ENCODE assay signal across 28 mouse cellular contexts in genomic region chr2:54099939-54100338, GRCm38 (mm10). TPM values are rescaled to one million over a fixed set of nuclear protein-coding genes. Genes with fewer than 3 reads are reported as not detected.
DNase-seq lines count a peak whose midpoint lies in the region; ATAC-seq and TF ChIP-seq lines count a peak whose summit lies in the region.
"Had no signal": no experiment of that assay in that cellular context is flagged by ENCODE, and none has a peak within 500 bp of the region (broad histone marks: within the 10 kb centered on the region; RNA-seq: fewer than 3 reads in every experiment).

No protein-coding gene starts in this region.

- H3K27ac ChIP-seq in embryonic facial prominence, embryonic 11.5 days (replicated peaks; ENCODE audit: low read depth, low read length), result no peak overlapping the region
- no peak overlapping the region for H3K27ac ChIP-seq in embryonic facial prominence, embryonic 10.5 days (replicated peaks)
- H3K27ac ChIP-seq in kidney, postnatal 0 days, result no peak overlapping the region
- H3K27ac ChIP-seq: embryonic facial prominence, embryonic 12.5 days; forebrain, embryonic 15.5 days; heart, embryonic 13.5 days; limb, embryonic 10.5 days; liver, embryonic 15.5 days; macrophage had no signal

- peak; percentile 36; the same call in 1 of the 2 replicates for TF ChIP-seq CTCF in kidney, postnatal 0 days (IDR thresholded peaks at IDR 0.05; ENCODE audit: low read depth)

- H3K9me3 ChIP-seq in embryonic facial prominence, embryonic 11.5 days (replicated peaks; ENCODE audit: control insufficient read depth, low read length), result no peaks in the 10 kb centered on the region
- no peaks in the 10 kb centered on the region for H3K9me3 ChIP-seq in embryonic facial prominence, embryonic 10.5 days
- H3K9me3 ChIP-seq in kidney, postnatal 0 days (replicated peaks; ENCODE audit: low read length), result no peaks in the 10 kb centered on the region
- H3K9me3 ChIP-seq: embryonic facial prominence, embryonic 12.5 days; forebrain, embryonic 15.5 days; heart, embryonic 13.5 days; limb, embryonic 10.5 days; liver, embryonic 15.5 days had no signal

- H3K36me3 ChIP-seq in embryonic facial prominence, embryonic 11.5 days (replicated peaks; ENCODE audit: control insufficient read depth, insufficient read depth, low read depth, low read length), result no peaks in the 10 kb centered on the region
- no peaks in the 10 kb centered on the region for H3K36me3 ChIP-seq in embryonic facial prominence, embryonic 10.5 days (replicated peaks)
- no peaks in the 10 kb centered on the region for H3K36me3 ChIP-seq in kidney, postnatal 0 days (ENCODE audit: insufficient read depth, low read length)
- H3K36me3 ChIP-seq: embryonic facial prominence, embryonic 12.5 days; forebrain, embryonic 15.5 days; G1E; heart, embryonic 13.5 days; limb, embryonic 10.5 days; liver, embryonic 15.5 days had no signal

- WGBS in embryonic facial prominence, embryonic 11.5 days, result 71% methylated on average over 1 of the region's 1 CpGs
- 89% methylated on average over 1 of the region's 1 CpGs for WGBS in embryonic facial prominence, embryonic 10.5 days
- WGBS in kidney, postnatal 0 days, result 68% methylated on average over 1 of the region's 1 CpGs

- no peak overlapping the region for H3K4me3 ChIP-seq in embryonic facial prominence, embryonic 11.5 days (ENCODE audit: low read depth, low read length)
- no peak overlapping the region for H3K4me3 ChIP-seq in embryonic facial prominence, embryonic 10.5 days
- H3K4me3 ChIP-seq in kidney, postnatal 0 days (replicated peaks; ENCODE audit: low read depth, low read length), result no peak overlapping the region
- H3K4me3 ChIP-seq: embryonic facial prominence, embryonic 12.5 days; erythroblast, embryonic 14.5 days; forebrain, embryonic 15.5 days; heart, embryonic 13.5 days; limb, embryonic 10.5 days; liver, embryonic 15.5 days had no signal

- no peak overlapping the region for H3K4me2 ChIP-seq in embryonic facial prominence, embryonic 11.5 days (ENCODE audit: low read depth, low read length)
- no peak overlapping the region for H3K4me2 ChIP-seq in kidney, postnatal 0 days (ENCODE audit: low read length)
- H3K4me2 ChIP-seq: embryonic facial prominence, embryonic 12.5 days; forebrain, embryonic 15.5 days; heart, embryonic 13.5 days; liver, embryonic 15.5 days had no signal

- H3K4me1 ChIP-seq in embryonic facial prominence, embryonic 11.5 days (ENCODE audit: control insufficient read depth, insufficient read depth, low read length), result no peaks in the 10 kb centered on the region
- H3K4me1 ChIP-seq in embryonic facial prominence, embryonic 10.5 days, result no peaks in the 10 kb centered on the region
- no peaks in the 10 kb centered on the region for H3K4me1 ChIP-seq in kidney, postnatal 0 days (replicated peaks; ENCODE audit: insufficient read depth, low read length)
- H3K4me1 ChIP-seq: embryonic facial prominence, embryonic 12.5 days; heart, embryonic 13.5 days; limb, embryonic 10.5 days; liver, embryonic 15.5 days had no signal

- ATAC-seq in embryonic facial prominence, embryonic 11.5 days (replicated peaks; ENCODE audit: insufficient number of reproducible peaks, low FRiP score, low TSS enrichment, low read depth), result no peak
- ATAC-seq in kidney, postnatal 0 days (replicated peaks; ENCODE audit: low FRiP score, low read depth), result no peak
- ATAC-seq in activated CD4-positive, CD25-positive, alpha-beta regulatory T cell, adult 4 months, result no peak
- ATAC-seq: forebrain, embryonic 15.5 days; lung, postnatal 0 days had no signal

- DNase-seq in embryonic facial prominence, embryonic 11.5 days (ENCODE audit: low spot score), result peak; percentile 26
- no peak for DNase-seq in embryonic facial prominence, embryonic 10.5 days (ENCODE audit: low spot score)
- DNase-seq in kidney, postnatal 0 days (ENCODE audit: low spot score), result no peak
- no peak for DNase-seq in kidney, adult 18-20 months
- DNase-seq in retina, embryonic 14.5 days (ENCODE audit: low spot score), result peak; percentile 9
- no peak for DNase-seq in retina, postnatal 1 day
- DNase-seq in adrenal gland, postnatal 14 days, result no peak
- DNase-seq: adrenal gland, postnatal 10 days; cerebellum, adult 9-10 months; gastrocnemius, postnatal 25 days; heart, adult 18-20 months; heart, postnatal 14 days; kidney, adult 9 months; kidney, postnatal 25 days; liver; thymus, postnatal 25 days had no signal

- H3K9ac ChIP-seq in embryonic facial prominence, embryonic 11.5 days (replicated peaks; ENCODE audit: low read length), result no peak overlapping the region
- H3K9ac ChIP-seq in kidney, postnatal 0 days (ENCODE audit: low read depth, low read length), result no peak overlapping the region
- H3K9ac ChIP-seq: embryonic facial prominence, embryonic 12.5 days; forebrain, embryonic 15.5 days; heart, embryonic 13.5 days; liver, embryonic 15.5 days had no signal

- H3K27me3 ChIP-seq in embryonic facial prominence, embryonic 11.5 days (ENCODE audit: control insufficient read depth, insufficient read depth, low read length), result no peaks in the 10 kb centered on the region
- H3K27me3 ChIP-seq in embryonic facial prominence, embryonic 10.5 days (replicated peaks; ENCODE audit: low read depth, poor library complexity, severe bottlenecking), result no peaks in the 10 kb centered on the region
- no peaks in the 10 kb centered on the region for H3K27me3 ChIP-seq in kidney, postnatal 0 days (ENCODE audit: insufficient read depth, low read length)
- H3K27me3 ChIP-seq: embryonic facial prominence, embryonic 12.5 days; forebrain, embryonic 15.5 days; heart, embryonic 13.5 days; liver, embryonic 15.5 days had no signal

RNA-seq across cellular contexts. Expression of gene Rprm, which starts 14.6 kb away (rescaled TPM):
- 16.7 and 24.7 TPM in 2 replicates for polyA plus RNA-seq in embryonic facial prominence, embryonic 11.5 days (2014; fragmentation: Nextera tagmentation; extraction: Ambion mirVana)
- 25.6 and 29.5 TPM in 2 replicates for polyA plus RNA-seq in embryonic facial prominence, embryonic 10.5 days (2016; fragmentation: Nextera tagmentation; extraction: Ambion mirVana)
- 72.8 and 74.3 TPM in 2 replicates for polyA plus RNA-seq in kidney, postnatal 0 days (2015; fragmentation: Nextera tagmentation; extraction: Ambion mirVana)
- total RNA-seq in adrenal gland, postnatal 14 days (2021), result 0.30 and 1.1 TPM in 2 replicates
- polyA plus RNA-seq in activated CD4-positive, CD25-positive, alpha-beta regulatory T cell, adult 4 months (2017; shearing (Covaris generic)), result not detected
- total RNA-seq: G1E; monocyte, adult 5-6 weeks; neutrophil, adult 5-6 weeks had no signal
- polyA plus RNA-seq: G1E, macrophage had no signal

Comparison
In these comparisons a context has a peak if more than half of its experiments do, and no peak if none do; other contexts are left out.
1. DNase-seq: peak in embryonic facial prominence, embryonic 11.5 days (single experiment) and retina, embryonic 14.5 days (single experiment); none in embryonic facial prominence, embryonic 10.5 days (single experiment), kidney, postnatal 0 days (single experiment), kidney, adult 18-20 months (single experiment), retina, postnatal 1 day (single experiment) and adrenal gland, postnatal 14 days (single experiment).
2. RNA of gene Rprm, which starts 14.6 kb away (polyA plus RNA-seq): 72.8 to 74.3 TPM in kidney, postnatal 0 days, 25.6 to 29.5 TPM in embryonic facial prominence, embryonic 10.5 days and 16.7 to 24.7 TPM in embryonic facial prominence, embryonic 11.5 days; not detected in activated CD4-positive, CD25-positive, alpha-beta regulatory T cell, adult 4 months; every median in the first group is over 10 times any median in the second.